8 mouse cellular contexts compared by ENCODE assay signal in the genomic region with DNA sequence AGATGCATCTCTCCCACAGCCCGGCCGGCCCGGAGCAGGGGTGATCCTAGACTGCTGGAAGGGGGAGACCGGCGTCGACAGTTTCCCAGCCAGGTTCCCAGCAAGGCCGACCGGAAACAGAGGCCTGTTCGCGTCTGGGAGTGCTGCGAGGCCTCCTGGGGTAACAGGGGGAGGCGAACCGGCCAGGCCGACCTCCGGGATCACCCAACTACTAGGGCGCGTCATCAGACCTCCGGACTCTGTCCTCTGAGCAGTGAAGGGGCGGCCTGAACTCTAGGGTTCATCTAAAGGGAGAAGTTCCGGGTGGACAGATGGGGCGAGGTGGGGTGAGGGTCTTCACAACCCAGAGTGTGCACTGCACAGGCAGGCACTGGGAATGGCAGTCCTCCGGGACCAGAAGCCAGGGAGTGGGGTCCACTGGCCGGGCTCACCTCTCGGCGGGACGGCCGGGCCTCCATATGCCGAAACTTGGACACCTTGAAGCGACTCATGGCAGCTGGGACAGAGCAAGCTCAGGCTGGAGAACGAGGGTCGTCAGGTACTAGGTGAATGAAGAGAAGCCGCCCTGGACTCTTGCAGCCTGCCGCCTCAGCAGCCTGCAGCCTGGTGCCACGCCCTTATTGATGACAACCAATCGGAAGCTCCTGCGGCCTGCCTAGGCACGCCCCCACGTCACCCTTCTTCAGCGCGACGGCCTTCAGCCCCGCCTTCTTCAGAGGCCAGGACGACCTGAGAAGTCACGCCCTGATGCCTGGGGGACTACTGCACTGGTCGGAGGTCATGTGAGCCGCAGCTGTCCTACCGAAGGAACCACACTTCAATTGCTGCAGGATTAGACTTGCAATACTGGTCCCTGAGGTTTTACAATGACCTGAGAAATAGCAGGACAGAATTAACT. TPM values are rescaled to one million over a fixed set of nuclear protein-coding genes. Genes with fewer than 3 reads are reported as not detected.
A peak's percentile ranks its signal among the peaks of the same experiment; 100 is the strongest.
DNase-seq lines count a peak whose midpoint lies in the region; ATAC-seq and TF ChIP-seq lines count a peak whose summit lies in the region.

A gene (minus strand): TSS at position 657 of the 898 bp plus-strand sequence.

- peaks cover 22% of the 10 kb centered on the region for H3K36me3 ChIP-seq in forebrain, embryonic 10.5 days (replicated peaks)
- peaks cover 19% of the 10 kb centered on the region for H3K36me3 ChIP-seq in heart, embryonic 15.5 days
- peaks cover 4% of the 10 kb centered on the region; the same call in 1 of the 2 replicates for H3K36me3 ChIP-seq in liver, embryonic 14.5 days (replicated peaks; ENCODE audit: control insufficient read depth, insufficient read depth, low read depth)
- H3K36me3 ChIP-seq in neural tube, embryonic 11.5 days (ENCODE audit: control insufficient read depth, insufficient read depth, low read length) = peaks cover 3% of the 10 kb centered on the region; the same call in 1 of the 2 replicates
- H3K36me3 ChIP-seq in stomach, postnatal 0 days (ENCODE audit: control insufficient read depth, insufficient read depth, low read length) = 0 out of 2 replicates have a peak, but pooled peaks cover 4% of the 10 kb centered on the region

- peaks cover 28% of the 10 kb centered on the region for H3K4me1 ChIP-seq in forebrain, embryonic 10.5 days
- peaks cover 22% of the 10 kb centered on the region for H3K4me1 ChIP-seq in heart, embryonic 15.5 days (replicated peaks)
- H3K4me1 ChIP-seq in liver, embryonic 14.5 days (replicated peaks; ENCODE audit: control insufficient read depth in 2 of 2, insufficient read depth in 2 of 2, low read length in 1 of 2) = peaks cover 19 to 26% of the 10 kb centered on the region in 2 experiments
- H3K4me1 ChIP-seq in neural tube, embryonic 11.5 days (ENCODE audit: control insufficient read depth, insufficient read depth, low read length) = peaks cover 6% of the 10 kb centered on the region; the same call in 1 of the 2 replicates
- 0 out of 2 replicates have a peak, but pooled peaks cover 4% of the 10 kb centered on the region for H3K4me1 ChIP-seq in stomach, postnatal 0 days (replicated peaks; ENCODE audit: control insufficient read depth, insufficient read depth)

- H3K9me3 ChIP-seq in forebrain, embryonic 10.5 days = no peaks in the 10 kb centered on the region
- no peaks in the 10 kb centered on the region for H3K9me3 ChIP-seq in heart, embryonic 15.5 days (replicated peaks)
- H3K9me3 ChIP-seq in liver, embryonic 14.5 days (ENCODE audit: control insufficient read depth, low read length) = no peaks in the 10 kb centered on the region
- no peaks in the 10 kb centered on the region for H3K9me3 ChIP-seq in neural tube, embryonic 11.5 days (ENCODE audit: control insufficient read depth, low read length)
- no peaks in the 10 kb centered on the region for H3K9me3 ChIP-seq in stomach, postnatal 0 days (ENCODE audit: control insufficient read depth, low read length)

- no peak for TF ChIP-seq EP300 in liver, embryonic 14.5 days (IDR thresholded peaks at IDR 0.05; ENCODE audit: low read depth)
- no peak for TF ChIP-seq EP300 in stomach, postnatal 0 days (optimal IDR thresholded peaks at IDR 0.05)

- peak within 1 kb of the TSS; percentile 91 for H3K4me2 ChIP-seq in heart, embryonic 15.5 days
- H3K4me2 ChIP-seq in liver, embryonic 14.5 days (ENCODE audit: low read depth) = peak within 1 kb of the TSS; percentile 94
- H3K4me2 ChIP-seq in neural tube, embryonic 11.5 days (ENCODE audit: low read depth) = peak within 1 kb of the TSS; percentile 59
- peak within 1 kb of the TSS; percentile 98 for H3K4me2 ChIP-seq in stomach, postnatal 0 days (replicated peaks; ENCODE audit: low read depth)

- H3K27ac ChIP-seq in forebrain, embryonic 10.5 days = peak within 1 kb of the TSS; percentile 81
- peak within 1 kb of the TSS; percentile 40 for H3K27ac ChIP-seq in heart, embryonic 15.5 days
- H3K27ac ChIP-seq in liver, embryonic 14.5 days = no peak within 1 kb of the TSS; the same call in 1 of the 2 replicates
- no peak within 1 kb of the TSS for H3K27ac ChIP-seq in neural tube, embryonic 11.5 days (ENCODE audit: low read depth, low read length)
- H3K27ac ChIP-seq in stomach, postnatal 0 days (replicated peaks) = peak within 1 kb of the TSS; percentile 56; the same call in 1 of the 2 replicates

- DNase-seq in CD8-positive naive resting alpha-beta T cell, adult 2 months (ENCODE audit: low read depth in 2 of 2, low spot score in 2 of 2) = peak; percentile 74 to 83
- peak; percentile 89 for DNase-seq in c-Kit-positive CD71-negative TER-119-negative erythroid progenitor cells, embryonic 14.5 days (ENCODE audit: low read depth)
- peak; percentile 93 for DNase-seq in forebrain, embryonic 10.5 days (ENCODE audit: extremely low spot score, low spot score)
- peak; percentile 94 to 98 for DNase-seq in kidney, postnatal 25 days
- DNase-seq in liver, embryonic 14.5 days (ENCODE audit: low read depth in 3 of 3, low spot score in 3 of 3) = peak; percentile 94 to 95 (median 95)
- peak; percentile 92 for DNase-seq in neural tube, embryonic 11.5 days (ENCODE audit: low spot score)
- peak; percentile 93 for DNase-seq in stomach, postnatal 0 days (ENCODE audit: low spot score)

- ATAC-seq in heart, embryonic 15.5 days (replicated peaks; ENCODE audit: insufficient number of reproducible peaks, insufficient read depth, low FRiP score, low read depth) = peak; percentile 90
- peak; percentile 84 for ATAC-seq in liver, embryonic 14.5 days (ENCODE audit: insufficient read depth)
- peak; percentile 92 for ATAC-seq in neural tube, embryonic 11.5 days (ENCODE audit: insufficient read depth, low FRiP score, low TSS enrichment)
- peak; percentile 91 for ATAC-seq in stomach, postnatal 0 days (ENCODE audit: low FRiP score, low TSS enrichment)

- H3K27me3 ChIP-seq in forebrain, embryonic 10.5 days (ENCODE audit: poor library complexity, severe bottlenecking) = no peaks in the 10 kb centered on the region
- H3K27me3 ChIP-seq in heart, embryonic 15.5 days = no peaks in the 10 kb centered on the region
- no peaks in the 10 kb centered on the region for H3K27me3 ChIP-seq in liver, embryonic 14.5 days (ENCODE audit: control insufficient read depth, insufficient read depth, low read length)
- no peaks in the 10 kb centered on the region for H3K27me3 ChIP-seq in neural tube, embryonic 11.5 days (ENCODE audit: control insufficient read depth, insufficient read depth, low read length)
- no peaks in the 10 kb centered on the region for H3K27me3 ChIP-seq in stomach, postnatal 0 days (ENCODE audit: control insufficient read depth, insufficient read depth, low read length)

- peak within 1 kb of the TSS; percentile 64 for H3K9ac ChIP-seq in heart, embryonic 15.5 days
- H3K9ac ChIP-seq in liver, embryonic 14.5 days (replicated peaks) = peak within 1 kb of the TSS; percentile 69
- peak within 1 kb of the TSS; percentile 36 for H3K9ac ChIP-seq in neural tube, embryonic 11.5 days (ENCODE audit: low read length)
- peak within 1 kb of the TSS; percentile 73 for H3K9ac ChIP-seq in stomach, postnatal 0 days (ENCODE audit: low read length)

- TF ChIP-seq CTCF in liver, embryonic 14.5 days (IDR thresholded peaks at IDR 0.05; ENCODE audit: low read depth) = no peak
- no peak for TF ChIP-seq CTCF in stomach, postnatal 0 days (IDR thresholded peaks at IDR 0.05; ENCODE audit: low read depth)

- H3K4me3 ChIP-seq in forebrain, embryonic 10.5 days = peak within 1 kb of the TSS; percentile 76
- peak within 1 kb of the TSS; percentile 69 for H3K4me3 ChIP-seq in heart, embryonic 15.5 days
- peak within 1 kb of the TSS; percentile 68 to 73 for H3K4me3 ChIP-seq in liver, embryonic 14.5 days (ENCODE audit: insufficient read depth in 1 of 2, low read depth in 2 of 2, low read length in 2 of 2)
- peak within 1 kb of the TSS; percentile 62 for H3K4me3 ChIP-seq in neural tube, embryonic 11.5 days (ENCODE audit: low read depth, low read length)
- peak within 1 kb of the TSS; percentile 68 for H3K4me3 ChIP-seq in stomach, postnatal 0 days (ENCODE audit: low read depth, low read length)

- WGBS in forebrain, embryonic 10.5 days = under 1% methylated on average over 47 of the region's 47 CpGs
- WGBS in heart, embryonic 15.5 days = under 1% methylated on average over 47 of the region's 47 CpGs
- WGBS in liver, embryonic 14.5 days (ENCODE audit: insufficient replicate concordance) = under 1% methylated on average over 47 of the region's 47 CpGs
- WGBS in neural tube, embryonic 11.5 days = under 1% methylated on average over 47 of the region's 47 CpGs
- 1% methylated on average over 47 of the region's 47 CpGs for WGBS in stomach, postnatal 0 days

RNA-seq across cellular contexts. Expression of the gene that starts here (rescaled TPM):
- polyA plus RNA-seq in forebrain, embryonic 10.5 days (2016; fragmentation: Nextera tagmentation; extraction: Ambion mirVana) = 17.6 and 19.1 TPM in 2 replicates
- 11.2 and 15.8 TPM in 2 replicates for polyA plus RNA-seq in heart, embryonic 15.5 days (2015; fragmentation: Nextera tagmentation; extraction: Ambion mirVana)
- polyA plus RNA-seq in liver, embryonic 14.5 days (2012; rRNA removed) = 9.7 and 10.4 TPM in 2 replicates
- polyA plus RNA-seq in liver, embryonic 14.5 days (2014; fragmentation: Nextera tagmentation; extraction: Ambion mirVana) = 5.1 and 5.2 TPM in 2 replicates
- 18.7 and 24.8 TPM in 2 replicates for polyA plus RNA-seq in neural tube, embryonic 11.5 days (2014; fragmentation: Nextera tagmentation; extraction: Ambion mirVana)
- 7.6 and 8.1 TPM in 2 replicates for polyA plus RNA-seq in stomach, postnatal 0 days (2015; fragmentation: Nextera tagmentation; extraction: Ambion mirVana)

Comparison
In these comparisons a context has a peak if more than half of its experiments do, and no peak if none do; other contexts are left out.
1. H3K27ac ChIP-seq: peak in forebrain, embryonic 10.5 days (single experiment), heart, embryonic 15.5 days (single experiment) and stomach, postnatal 0 days (single experiment); none in liver, embryonic 14.5 days (single experiment) and neural tube, embryonic 11.5 days (single experiment).
2. Peak in every context shown above with its lines, with median percentiles within 50 percentile points of each other: DNase-seq, H3K4me3 ChIP-seq, ATAC-seq, H3K4me2 ChIP-seq and H3K9ac ChIP-seq.